Mouse (Mus musculus): Measurements from ENCODE around the gene Parp16. TPM values are rescaled to one million over a fixed set of nuclear protein-coding genes. Genes with fewer than 3 reads are reported as not detected.
A peak's percentile ranks its signal among the peaks of the same experiment; 100 is the strongest.

The Parp16 gene
- polyA plus RNA-seq, 1 experiment from 2014 or later, result 6.1 TPM

GRCm38 (mm10) chr9:65190306-65190705 lies 4.8 kb upstream of the Parp16 start:
- peaks cover 31% of the 10 kb centered on the region for H3K4me1 ChIP-seq (ENCODE audit: control insufficient read depth, insufficient read depth, low read length)
- no peak overlapping the region for H3K4me3 ChIP-seq (ENCODE audit: low read depth, low read length)
- H3K27me3 ChIP-seq (ENCODE audit: control insufficient read depth, insufficient read depth, low read length), result no peaks in the 10 kb centered on the region
- no peaks in the 10 kb centered on the region for H3K9me3 ChIP-seq (ENCODE audit: control insufficient read depth, low read length)
- 0 out of 2 replicates have a peak, but pooled peaks cover 2% of the 10 kb centered on the region for H3K36me3 ChIP-seq (ENCODE audit: control insufficient read depth, insufficient read depth, low read length)
- H3K27ac ChIP-seq (ENCODE audit: low read depth, low read length), result 0 out of 2 replicates have a peak overlapping the region, but pooled peaks have one; percentile 63
- H3K9ac ChIP-seq (ENCODE audit: low read length), result no peak overlapping the region
- 54% methylated on average over 7 of the region's 7 CpGs for WGBS
- ATAC-seq (ENCODE audit: insufficient read depth, low FRiP score, low TSS enrichment) (no peak), DNase-seq (ENCODE audit: low spot score) (peak; percentile 10)
- no peak overlapping the region for H3K4me2 ChIP-seq (ENCODE audit: low read depth)

DNA sequence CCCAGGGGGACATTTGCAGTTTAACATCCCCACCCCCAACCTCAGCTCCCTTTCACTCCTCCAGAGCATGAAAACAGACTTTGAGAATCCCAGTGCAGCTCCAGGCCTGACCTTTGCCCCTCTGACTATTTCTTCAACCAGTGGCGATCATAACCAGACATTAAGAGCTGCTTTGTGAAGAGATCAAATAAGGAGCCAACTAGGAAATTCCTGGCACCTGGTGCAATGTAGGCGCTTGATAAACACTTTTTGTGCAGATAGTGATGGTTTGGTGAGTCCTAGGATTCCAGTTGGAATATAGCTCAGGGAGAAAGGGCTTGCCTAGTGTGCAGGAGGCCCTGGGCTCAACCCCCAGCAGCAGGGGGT lies 3.8 kb upstream of the Parp16 start:
- H3K4me1 ChIP-seq (ENCODE audit: control insufficient read depth, insufficient read depth, low read length), result peaks cover 36% of the 10 kb centered on the region
- peak; percentile 43 for DNase-seq (ENCODE audit: low spot score)
- H3K27ac ChIP-seq (ENCODE audit: low read depth, low read length), result peak overlapping the region; percentile 63
- no peaks in the 10 kb centered on the region for H3K9me3 ChIP-seq (ENCODE audit: control insufficient read depth, low read length)
- 0 out of 2 replicates have a peak overlapping the region, but pooled peaks have one; percentile 1 for H3K9ac ChIP-seq (ENCODE audit: low read length)
- no peak overlapping the region for H3K4me3 ChIP-seq (ENCODE audit: low read depth, low read length)
- ATAC-seq (ENCODE audit: insufficient read depth, low FRiP score, low TSS enrichment), result no peak
- no peak overlapping the region for H3K4me2 ChIP-seq (ENCODE audit: low read depth)
- no peaks in the 10 kb centered on the region for H3K36me3 ChIP-seq (ENCODE audit: control insufficient read depth, insufficient read depth, low read length)
- no peaks in the 10 kb centered on the region for H3K27me3 ChIP-seq (ENCODE audit: control insufficient read depth, insufficient read depth, low read length)
- WGBS, result 16% methylated on average over 2 of the region's 2 CpGs

DNA sequence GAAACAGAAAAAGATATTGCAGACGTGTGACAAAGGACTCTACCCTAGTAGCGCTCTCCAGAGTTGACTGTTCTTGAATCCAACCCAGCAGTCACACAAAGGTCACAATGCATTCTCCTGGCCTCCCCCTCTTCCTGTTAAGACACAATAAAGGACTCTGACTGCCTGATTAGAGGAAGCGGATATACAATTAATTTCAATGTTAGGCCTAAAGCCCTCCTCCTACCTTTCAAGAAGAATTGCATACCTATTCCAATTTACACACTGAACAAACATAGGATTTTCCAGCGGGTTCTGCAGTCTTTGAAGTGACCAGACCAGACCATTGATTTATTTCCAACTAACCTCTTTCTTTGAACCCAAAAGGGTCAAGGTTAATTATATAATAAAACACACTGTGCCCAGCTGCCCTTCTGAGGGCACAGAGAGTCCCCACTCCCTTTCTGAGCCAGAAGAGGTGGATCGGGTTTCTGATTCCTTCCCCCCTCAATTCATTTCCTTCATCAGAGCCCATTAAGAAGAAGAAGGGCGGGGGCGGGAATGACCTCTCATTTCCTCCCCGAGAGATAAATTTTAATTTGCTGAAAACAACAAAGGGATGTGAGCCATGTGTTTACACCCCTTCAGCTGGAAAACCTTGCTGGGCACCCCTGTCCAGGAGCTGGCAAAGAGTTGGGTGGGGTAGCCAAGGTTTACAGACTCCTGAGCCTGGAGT lies 3.2 kb upstream of the Parp16 start:
- H3K4me1 ChIP-seq (ENCODE audit: control insufficient read depth, insufficient read depth, low read length), result peaks cover 36% of the 10 kb centered on the region
- DNase-seq (ENCODE audit: low spot score), result no peak
- H3K27ac ChIP-seq (ENCODE audit: low read depth, low read length), result peak overlapping the region; percentile 63
- no peak for ATAC-seq (ENCODE audit: insufficient read depth, low FRiP score, low TSS enrichment)
- no peak overlapping the region for H3K4me2 ChIP-seq (ENCODE audit: low read depth)
- no peak overlapping the region for H3K4me3 ChIP-seq (ENCODE audit: low read depth, low read length)
- H3K9me3 ChIP-seq (ENCODE audit: control insufficient read depth, low read length), result no peaks in the 10 kb centered on the region
- H3K36me3 ChIP-seq (ENCODE audit: control insufficient read depth, insufficient read depth, low read length), result no peaks in the 10 kb centered on the region
- H3K9ac ChIP-seq (ENCODE audit: low read length), result 0 out of 2 replicates have a peak overlapping the region, but pooled peaks have one; percentile 1
- 9% methylated on average over 8 of the region's 8 CpGs for WGBS
- H3K27me3 ChIP-seq (ENCODE audit: control insufficient read depth, insufficient read depth, low read length), result no peaks in the 10 kb centered on the region

GRCm38 (mm10) chr9:65193214-65193613 lies 1.9 kb upstream of the Parp16 start:
- 65% methylated on average over 12 of the region's 12 CpGs for WGBS
- no peak overlapping the region for H3K9ac ChIP-seq (ENCODE audit: low read length)
- no peak overlapping the region for H3K27ac ChIP-seq (ENCODE audit: low read depth, low read length)
- H3K36me3 ChIP-seq (ENCODE audit: control insufficient read depth, insufficient read depth, low read length), result no peaks in the 10 kb centered on the region
- no peak for DNase-seq (ENCODE audit: low spot score)
- H3K4me1 ChIP-seq (ENCODE audit: control insufficient read depth, insufficient read depth, low read length), result peaks cover 36% of the 10 kb centered on the region
- 0 out of 2 replicates have a peak overlapping the region, but pooled peaks have one; percentile 20 for H3K4me2 ChIP-seq (ENCODE audit: low read depth)
- H3K4me3 ChIP-seq (ENCODE audit: low read depth, low read length), result no peak overlapping the region
- no peaks in the 10 kb centered on the region for H3K27me3 ChIP-seq (ENCODE audit: control insufficient read depth, insufficient read depth, low read length)
- H3K9me3 ChIP-seq (ENCODE audit: control insufficient read depth, low read length), result no peaks in the 10 kb centered on the region
- no peak for ATAC-seq (ENCODE audit: insufficient read depth, low FRiP score, low TSS enrichment)

- ATAC-seq (ENCODE audit: insufficient read depth, low FRiP score, low TSS enrichment) (no peak), DNase-seq (ENCODE audit: low spot score) (no peak)
- peak overlapping the region; percentile 76 for H3K27ac ChIP-seq (ENCODE audit: low read depth, low read length)
- H3K4me3 ChIP-seq (ENCODE audit: low read depth, low read length), result no peak overlapping the region
- H3K27me3 ChIP-seq (ENCODE audit: control insufficient read depth, insufficient read depth, low read length), result no peaks in the 10 kb centered on the region
- WGBS, result 40% methylated on average over 8 of the region's 8 CpGs
- peaks cover 26% of the 10 kb centered on the region for H3K4me1 ChIP-seq (ENCODE audit: control insufficient read depth, insufficient read depth, low read length)
- H3K36me3 ChIP-seq (ENCODE audit: control insufficient read depth, insufficient read depth, low read length), result no peaks in the 10 kb centered on the region
- no peak overlapping the region for H3K4me2 ChIP-seq (ENCODE audit: low read depth)
- no peak overlapping the region for H3K9ac ChIP-seq (ENCODE audit: low read length)
- H3K9me3 ChIP-seq (ENCODE audit: control insufficient read depth, low read length), result no peaks in the 10 kb centered on the region
These were observed 448 bp downstream of the Parp16 start for GRCm38 (mm10) chr9:65195621-65195981.

- Histone ChIP-seq H3K27ac (ENCODE audit: low read depth, low read length) (peak overlapping the region; percentile 76), H3K36me3 (ENCODE audit: control insufficient read depth, insufficient read depth, low read length) (no peaks in the 10 kb centered on the region), H3K4me1 (ENCODE audit: control insufficient read depth, insufficient read depth, low read length) (peaks cover 21% of the 10 kb centered on the region), H3K9ac (ENCODE audit: low read length) (0 out of 2 replicates have a peak overlapping the region, but pooled peaks have one; percentile 40), H3K27me3 (ENCODE audit: control insufficient read depth, insufficient read depth, low read length) (no peaks in the 10 kb centered on the region), H3K9me3 (ENCODE audit: control insufficient read depth, low read length) (no peaks in the 10 kb centered on the region), H3K4me3 (ENCODE audit: low read depth, low read length) (no peak overlapping the region), H3K4me2 (ENCODE audit: low read depth) (peak overlapping the region; percentile 15; the same call in 1 of the 2 replicates)
- DNase-seq (ENCODE audit: low spot score) (peak; percentile 65), ATAC-seq (ENCODE audit: insufficient read depth, low FRiP score, low TSS enrichment) (peak; percentile 85)
- 3% methylated on average over 9 of the region's 9 CpGs for WGBS
These were observed 1.0 kb downstream of the Parp16 start for GRCm38 (mm10) chr9:65195982-65196737.

GRCm38 (mm10) chr9:65196738-65197569 lies 1.8 kb downstream of the Parp16 start:
- H3K27ac ChIP-seq (ENCODE audit: low read depth, low read length), result no peak overlapping the region; the same call in 1 of the 2 replicates
- H3K9me3 ChIP-seq (ENCODE audit: control insufficient read depth, low read length), result no peaks in the 10 kb centered on the region
- H3K4me1 ChIP-seq (ENCODE audit: control insufficient read depth, insufficient read depth, low read length), result peaks cover 14% of the 10 kb centered on the region
- H3K4me3 ChIP-seq (ENCODE audit: low read depth, low read length), result no peak overlapping the region
- no peaks in the 10 kb centered on the region for H3K27me3 ChIP-seq (ENCODE audit: control insufficient read depth, insufficient read depth, low read length)
- 0 out of 2 replicates have a peak overlapping the region, but pooled peaks have one; percentile 40 for H3K9ac ChIP-seq (ENCODE audit: low read length)
- ATAC-seq (ENCODE audit: insufficient read depth, low FRiP score, low TSS enrichment) (peak; percentile 56; the same call in 1 of the 2 replicates), DNase-seq (ENCODE audit: low spot score) (peak; percentile 93)
- H3K4me2 ChIP-seq (ENCODE audit: low read depth), result peak overlapping the region; percentile 15; the same call in 1 of the 2 replicates
- no peaks in the 10 kb centered on the region for H3K36me3 ChIP-seq (ENCODE audit: control insufficient read depth, insufficient read depth, low read length)
- WGBS, result 20% methylated on average over 26 of the region's 26 CpGs

DNA sequence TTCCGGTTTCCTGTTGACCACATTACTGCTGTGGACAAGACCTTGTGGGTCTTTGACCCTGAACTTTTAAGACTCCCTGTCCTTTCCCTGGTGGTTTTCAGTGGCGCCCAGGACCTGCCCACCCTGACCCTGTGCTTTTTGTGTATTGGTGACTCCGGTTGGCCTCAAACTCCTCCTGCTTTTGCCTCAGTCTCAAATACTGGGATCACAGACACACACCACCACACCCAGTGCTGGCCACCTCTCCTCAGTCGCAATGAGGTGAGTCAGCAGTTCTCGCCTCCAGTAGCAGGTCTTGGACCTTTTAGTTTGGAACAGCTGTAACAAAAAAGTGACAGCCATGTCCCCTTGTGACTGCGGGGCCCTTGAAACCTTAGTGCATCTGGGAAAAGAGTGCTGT lies 2.7 kb downstream of the Parp16 start:
- Histone ChIP-seq H3K27ac (ENCODE audit: low read depth, low read length) (no peak overlapping the region), H3K36me3 (ENCODE audit: control insufficient read depth, insufficient read depth, low read length) (no peaks in the 10 kb centered on the region), H3K9ac (ENCODE audit: low read length) (no peak overlapping the region), H3K4me3 (ENCODE audit: low read depth, low read length) (no peak overlapping the region), H3K4me2 (ENCODE audit: low read depth) (no peak overlapping the region), H3K27me3 (ENCODE audit: control insufficient read depth, insufficient read depth, low read length) (no peaks in the 10 kb centered on the region), H3K4me1 (ENCODE audit: control insufficient read depth, insufficient read depth, low read length) (peaks cover 11% of the 10 kb centered on the region), H3K9me3 (ENCODE audit: control insufficient read depth, low read length) (no peaks in the 10 kb centered on the region)
- no peak for DNase-seq (ENCODE audit: low spot score)
- 83% methylated on average over 6 of the region's 6 CpGs for WGBS
- no peak for ATAC-seq (ENCODE audit: insufficient read depth, low FRiP score, low TSS enrichment)
